Mouse (Mus musculus): Measurements from ENCODE around the gene Itih3.
A peak's percentile ranks its signal among the peaks of the same experiment; 100 is the strongest.

Gene Itih3

GRCm38 (mm10) chr14:30923375-30924105 lies at the start of gene Itih3:
TSS of gene Itih3 (minus strand) at chr14:30923760.
- no peak for DNase-seq (ENCODE audit: low spot score)

GRCm38 (mm10) chr14:30960366-30960765 lies 36.8 kb upstream of the Itih3 start:
- DNase-seq (ENCODE audit: low spot score) = no peak

GRCm38 (mm10) chr14:30959031-30959430 lies 35.5 kb upstream of the Itih3 start:
- no peak for DNase-seq (ENCODE audit: low spot score)

- no peak for DNase-seq (ENCODE audit: low spot score)
Observed at GRCm38 (mm10) chr14:30958517-30958916, 35.0 kb upstream of the Itih3 start.

GRCm38 (mm10) chr14:30951154-30951825 lies 27.7 kb upstream of the Itih3 start, which contains the start of gene Nek4:
TSS of gene Nek4 (plus strand) at chr14:30951377.
- DNase-seq (ENCODE audit: low spot score) = peak; percentile 86

GRCm38 (mm10) chr14:30949986-30950385 lies 26.4 kb upstream of the Itih3 start:
- no peak for DNase-seq (ENCODE audit: low spot score)

- no peak for DNase-seq (ENCODE audit: low spot score)
Observed at GRCm38 (mm10) chr14:30944745-30945144, 21.2 kb upstream of the Itih3 start.

GRCm38 (mm10) chr14:30943860-30944674 lies 20.5 kb upstream of the Itih3 start:
- DNase-seq (ENCODE audit: low spot score) = peak; percentile 43

GRCm38 (mm10) chr14:30943038-30943437 lies 19.5 kb upstream of the Itih3 start, which contains the start of gene Itih1:
TSS of gene Itih1 (minus strand) at chr14:30943289.
- no peak for DNase-seq (ENCODE audit: low spot score)

- no peak for DNase-seq (ENCODE audit: low spot score)
Observed at GRCm38 (mm10) chr14:30942254-30942653, 18.7 kb upstream of the Itih3 start.

- no peak for DNase-seq (ENCODE audit: low spot score)
Observed at GRCm38 (mm10) chr14:30933351-30933750, 9.8 kb upstream of the Itih3 start.

GRCm38 (mm10) chr14:30930386-30930785 lies 6.8 kb upstream of the Itih3 start:
- DNase-seq (ENCODE audit: low spot score) = no peak

GRCm38 (mm10) chr14:30925492-30925891 lies 1.9 kb upstream of the Itih3 start:
- no peak for DNase-seq (ENCODE audit: low spot score)

GRCm38 (mm10) chr14:30922053-30922670 lies 1.4 kb downstream of the Itih3 start:
- DNase-seq (ENCODE audit: low spot score) = no peak

GRCm38 (mm10) chr14:30916516-30916915 lies 7.0 kb downstream of the Itih3 start:
- DNase-seq (ENCODE audit: low spot score) = no peak

GRCm38 (mm10) chr14:30913404-30913803 lies 10.2 kb downstream of the Itih3 start:
- no peak for DNase-seq (ENCODE audit: low spot score)

GRCm38 (mm10) chr14:30912641-30913040 lies 10.9 kb downstream of the Itih3 start:
- DNase-seq (ENCODE audit: low spot score) = no peak

- DNase-seq (ENCODE audit: low spot score) = no peak
Observed at GRCm38 (mm10) chr14:30911141-30911540, 12.4 kb downstream of the Itih3 start.

- no peak for DNase-seq (ENCODE audit: low spot score)
Observed at GRCm38 (mm10) chr14:30907814-30908265, 15.7 kb downstream of the Itih3 start.

- no peak for DNase-seq (ENCODE audit: low spot score)
Observed at GRCm38 (mm10) chr14:30906001-30906400, 17.6 kb downstream of the Itih3 start.

GRCm38 (mm10) chr14:30904307-30904706 lies 19.3 kb downstream of the Itih3 start:
- no peak for DNase-seq (ENCODE audit: low spot score)

GRCm38 (mm10) chr14:30903036-30903435 lies 20.5 kb downstream of the Itih3 start:
- no peak for DNase-seq (ENCODE audit: low spot score)
